Mouse (Mus musculus) kidney, postnatal 0 days (tissue): Measurements from ENCODE around the gene Insyn1. TPM values are rescaled to one million over a fixed set of nuclear protein-coding genes. Genes with fewer than 3 reads are reported as not detected.

Experiments used
- ATAC-seq: fragments of 200-750 bp; cut with Nextera tagmentation; replicated peaks from 2 replicates; pipeline ENCODE4 v1.8.0; 2017; ENCODE audit warnings: low read depth, moderate number of reproducible peaks, moderate TSS enrichment, moderate library complexity; ENCODE audit not compliant: low FRiP score
- DNase-seq: peaks from one replicate; pipeline ENCODE4 v3.0.0-alpha.2; 2016; ENCODE audit warnings: low spot score
- H3K27ac ChIP-seq: fragments of 300-500 bp; sonication (generic); 2 replicates; pipeline ENCODE4 v1.5.1; 2014; ENCODE audit warnings: mild to moderate bottlenecking
- H3K27me3 ChIP-seq: fragments of 300-500 bp; sonication (generic); 2 replicates; pipeline ENCODE4 v1.6.1; 2014; ENCODE audit warnings: low read length, mixed read lengths; ENCODE audit not compliant: insufficient read depth
- H3K36me3 ChIP-seq: fragments of 300-500 bp; sonication (generic); 2 replicates; pipeline ENCODE4 v1.6.1; 2014; ENCODE audit warnings: low read length, mixed read lengths; ENCODE audit not compliant: insufficient read depth
- H3K4me1 ChIP-seq: fragments of 300-500 bp; sonication (generic); replicated peaks from 2 replicates; pipeline ENCODE4 v1.6.1; 2014; ENCODE audit warnings: antibody characterized with exemption, low read length, mixed read lengths; ENCODE audit not compliant: insufficient read depth
- H3K4me2 ChIP-seq: fragments of 300-500 bp; sonication (generic); 2 replicates; pipeline ENCODE4 v1.6.1; 2014; ENCODE audit warnings: mild to moderate bottlenecking, low read length, moderate library complexity, mixed read lengths
- H3K4me3 ChIP-seq: fragments of 300-500 bp; sonication (generic); replicated peaks from 2 replicates; pipeline ENCODE4 v1.5.1; 2014; ENCODE audit warnings: low read depth, low read length
- H3K9ac ChIP-seq: fragments of 300-500 bp; sonication (generic); 2 replicates; pipeline ENCODE4 v1.6.1; 2014; ENCODE audit warnings: low read depth, low read length
- H3K9me3 ChIP-seq: fragments of 300-500 bp; sonication (generic); replicated peaks from 2 replicates; pipeline ENCODE4 v1.6.1; 2016; ENCODE audit warnings: low read length, inconsistent platforms, mixed read lengths
- CTCF ChIP-seq: IDR thresholded peaks from 2 replicates; pipeline ENCODE4 v1.5.1; 2016; ENCODE audit warnings: antibody characterized with exemption, low read depth, mild to moderate bottlenecking, moderate library complexity
- WGBS: fragments of 180-500 bp; shearing (Covaris S2); extraction: QIAGEN DNeasy Blood & Tissue Kit; methylation state at CpG from one replicate; pipeline ENCODE4 v1.1.7; 2014; 5-methylcytosine and 5-hydroxymethylcytosine counted together
- polyA plus RNA-seq: library from polyadenylated mRNA; unstranded; fragments of >200 nt; fragmentation: Nextera tagmentation; extraction: Ambion mirVana; gene quantifications from 2 replicates; pipeline ENCODE4 v1.2.1, GENCODE M21; 2015

Insyn1 gene
- polyA plus RNA-seq, 1 experiment from 2014 or later: 1.4 TPM

DNA sequence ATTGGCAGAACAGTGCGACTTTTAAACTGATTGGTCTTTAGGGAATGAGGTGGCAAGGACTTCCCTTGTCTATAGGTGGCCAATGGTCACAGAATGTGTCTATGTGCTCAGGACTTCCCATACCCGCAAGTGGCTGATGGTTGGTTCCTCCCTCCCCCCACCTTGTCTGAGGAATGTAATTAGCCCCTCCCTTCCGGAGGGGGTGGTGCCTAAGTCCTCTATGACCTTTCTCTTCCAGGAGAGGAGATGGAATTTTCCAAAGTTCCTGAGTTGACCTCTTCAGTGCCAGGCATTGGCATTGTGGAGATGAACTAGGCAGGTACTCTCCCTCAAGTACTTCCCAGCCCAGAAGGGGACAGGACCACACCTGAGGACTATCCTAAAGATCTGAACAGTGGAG is 33.5 kb upstream of the Insyn1 start:
- no peaks in the 10 kb centered on the region for H3K9me3 ChIP-seq
- no peak overlapping the region for H3K9ac ChIP-seq
- DNase-seq: no peak
- H3K27me3 ChIP-seq: no peaks in the 10 kb centered on the region
- H3K4me2 ChIP-seq: no peak overlapping the region
- H3K27ac ChIP-seq: no peak overlapping the region
- no peaks in the 10 kb centered on the region for H3K36me3 ChIP-seq
- no peak for TF ChIP-seq CTCF
- H3K4me3 ChIP-seq: no peak overlapping the region
- 42% methylated on average over 3 of the region's 3 CpGs for WGBS
- H3K4me1 ChIP-seq: peaks cover 3% of the 10 kb centered on the region; the same call in 1 of the 2 replicates
- ATAC-seq: no peak

DNA sequence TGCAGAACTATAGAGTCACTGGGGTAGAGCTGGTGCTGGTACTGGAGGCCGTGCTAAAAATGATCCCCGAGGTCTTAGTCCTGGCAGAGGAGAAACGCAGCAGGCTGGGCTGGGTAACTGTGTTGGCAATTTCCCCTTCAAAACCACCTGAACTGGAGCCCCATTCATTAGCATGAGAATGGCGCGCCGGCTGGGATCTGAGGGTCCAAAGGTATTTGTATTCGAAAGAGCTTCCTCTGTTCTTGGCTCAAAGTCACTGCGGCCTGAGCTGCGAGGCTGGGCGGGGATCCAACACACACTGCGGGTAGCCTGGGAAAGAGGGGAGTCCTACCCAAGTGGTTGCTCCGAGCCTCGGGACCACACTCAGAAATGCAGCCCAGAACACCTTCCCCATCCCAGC is 32.6 kb upstream of the Insyn1 start:
- ATAC-seq: no peak

DNA sequence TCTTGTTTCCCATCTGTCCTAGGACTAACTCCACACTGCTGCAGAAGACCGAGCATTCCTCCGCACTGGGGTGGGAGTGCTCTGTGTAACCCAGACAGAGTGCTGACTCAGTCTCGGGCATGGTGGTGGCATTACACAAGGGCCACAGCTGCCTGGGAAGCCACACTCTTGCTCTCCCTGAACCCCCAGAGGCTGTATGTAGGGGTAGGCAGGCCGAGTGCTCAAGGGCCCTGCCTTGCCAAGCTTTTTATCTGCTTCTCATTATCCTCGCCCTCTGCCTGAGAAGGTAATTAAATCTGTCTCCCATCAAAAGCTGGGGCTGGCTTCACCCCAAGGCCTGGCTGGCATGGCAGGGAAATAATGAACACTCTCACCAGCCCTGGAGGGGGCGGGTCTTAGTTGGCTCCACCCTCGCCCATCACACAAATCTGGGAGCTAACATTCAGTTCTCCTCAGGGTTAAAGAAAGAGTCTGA is 30.9 kb upstream of the Insyn1 start:
- H3K27ac ChIP-seq: no peak overlapping the region
- H3K4me1 ChIP-seq: peaks cover 3% of the 10 kb centered on the region; the same call in 1 of the 2 replicates
- H3K36me3 ChIP-seq: no peaks in the 10 kb centered on the region
- no peak for DNase-seq
- no peaks in the 10 kb centered on the region for H3K9me3 ChIP-seq
- H3K4me3 ChIP-seq: no peak overlapping the region
- no peak overlapping the region for H3K4me2 ChIP-seq
- no peak for ATAC-seq
- H3K27me3 ChIP-seq: no peaks in the 10 kb centered on the region
- H3K9ac ChIP-seq: no peak overlapping the region
- WGBS: 59% methylated on average over 7 of the region's 7 CpGs
- no peak for TF ChIP-seq CTCF

More for the DNA sequence above, 32.6 kb upstream of the Insyn1 start:
- no peak for DNase-seq
- no peak overlapping the region; the same call in 1 of the 2 replicates for H3K4me2 ChIP-seq
- no peaks in the 10 kb centered on the region for H3K9me3 ChIP-seq
- H3K27me3 ChIP-seq: no peaks in the 10 kb centered on the region
- no peak overlapping the region for H3K4me3 ChIP-seq
- no peak overlapping the region for H3K9ac ChIP-seq
- 20% methylated on average over 13 of the region's 13 CpGs for WGBS
- no peak for TF ChIP-seq CTCF
- H3K36me3 ChIP-seq: no peaks in the 10 kb centered on the region
- no peak overlapping the region for H3K27ac ChIP-seq
- peaks cover 3% of the 10 kb centered on the region; the same call in 1 of the 2 replicates for H3K4me1 ChIP-seq

DNA sequence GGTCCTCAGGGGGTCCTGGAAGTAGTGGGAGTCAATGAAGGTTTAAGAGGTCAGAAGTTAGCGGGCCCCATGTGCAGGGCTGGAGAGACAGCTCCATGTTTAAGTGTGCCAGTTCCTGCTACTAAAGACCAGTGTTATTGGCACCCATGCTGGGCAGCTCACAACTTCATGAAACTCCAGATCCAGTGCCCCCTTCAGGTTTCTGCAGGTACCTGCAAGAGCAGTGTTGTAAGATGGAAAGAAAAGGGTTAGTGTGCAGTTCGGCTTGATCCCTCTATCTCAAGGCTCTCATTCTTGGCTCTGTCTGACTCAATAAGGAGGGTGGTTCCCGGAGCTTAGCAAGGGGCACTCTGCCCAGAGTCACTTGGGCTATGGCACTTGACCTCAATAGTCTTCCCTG is 30.1 kb upstream of the Insyn1 start:
- ATAC-seq (no peak), DNase-seq (no peak)
- H3K36me3 ChIP-seq: no peaks in the 10 kb centered on the region
- H3K4me1 ChIP-seq: peaks cover 3% of the 10 kb centered on the region; the same call in 1 of the 2 replicates
- H3K27ac ChIP-seq: no peak overlapping the region
- no peak overlapping the region for H3K4me3 ChIP-seq
- H3K9me3 ChIP-seq: no peaks in the 10 kb centered on the region
- no peak overlapping the region for H3K9ac ChIP-seq
- H3K27me3 ChIP-seq: no peaks in the 10 kb centered on the region
- no peak overlapping the region for H3K4me2 ChIP-seq
- WGBS: 87% methylated on average over 3 of the region's 3 CpGs
- TF ChIP-seq CTCF: peak; percentile 40; the same call in 1 of the 2 replicates

DNA sequence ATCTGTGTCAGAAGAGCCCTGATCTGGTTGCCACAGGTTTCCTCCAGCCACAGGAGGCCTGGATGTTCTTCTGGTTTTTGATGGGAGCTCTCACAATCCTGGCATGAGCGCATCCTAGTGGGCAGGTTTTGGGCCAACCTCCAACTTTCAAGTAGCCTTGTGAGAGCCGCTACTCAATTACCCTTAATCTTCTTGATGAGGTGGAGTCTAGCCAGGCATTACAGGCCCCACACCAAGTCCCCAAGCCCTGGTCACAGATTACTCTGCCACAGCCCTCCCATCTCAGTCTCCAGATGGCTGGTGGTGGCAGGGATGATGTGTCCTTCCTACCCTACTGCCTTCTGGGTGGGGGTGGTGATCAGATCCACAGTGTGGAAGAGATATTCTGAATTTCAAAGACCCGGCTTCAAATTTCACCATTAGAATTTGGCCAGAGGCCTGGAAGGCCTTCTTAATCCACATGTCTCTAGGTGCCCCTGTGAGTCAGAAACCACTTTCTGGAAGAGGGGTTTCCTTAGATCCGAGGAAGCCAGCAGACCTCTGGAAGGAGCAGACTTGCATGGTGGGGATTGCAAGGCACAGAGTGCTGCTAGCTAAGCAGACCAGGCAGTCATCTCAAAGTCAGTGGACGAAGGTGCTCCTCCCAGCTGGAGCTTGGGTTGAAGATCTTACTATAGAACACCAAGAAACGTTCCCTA is 29.4 kb upstream of the Insyn1 start:
- Histone ChIP-seq H3K27ac (no peak overlapping the region), H3K9me3 (no peaks in the 10 kb centered on the region)
- no peak for DNase-seq

DNA sequence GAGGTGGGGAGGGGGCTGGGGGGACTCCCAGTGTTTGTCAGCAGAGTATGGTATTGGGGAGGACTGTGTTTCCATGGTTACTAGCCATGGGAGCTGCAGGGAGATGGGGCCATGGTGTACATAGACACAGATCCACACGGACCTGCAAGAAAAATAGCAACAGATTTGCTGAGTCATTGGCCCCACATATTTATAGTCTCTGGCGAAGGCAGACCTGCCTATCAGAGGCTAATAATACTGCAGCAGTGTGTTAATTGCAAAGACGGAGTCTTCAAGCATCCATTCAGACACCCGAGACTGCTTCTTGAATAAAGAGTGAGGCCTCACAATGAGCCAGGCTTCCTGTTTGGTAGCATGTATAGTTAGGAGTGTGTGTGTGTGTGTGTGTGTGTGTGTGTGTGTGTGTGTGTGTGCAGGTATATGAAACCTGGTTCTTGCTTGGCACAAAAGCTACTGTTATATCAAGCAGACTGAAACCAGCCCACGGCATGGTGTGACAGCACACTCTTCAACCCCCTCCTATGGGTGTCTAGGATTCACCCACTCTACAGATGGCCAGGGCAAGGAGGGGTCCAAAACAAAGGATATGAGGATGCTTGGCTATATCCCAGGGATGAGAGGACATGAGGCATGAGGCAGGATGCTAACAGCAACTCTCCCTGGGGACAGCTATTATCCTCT is 20.9 kb upstream of the Insyn1 start:
- no peaks in the 10 kb centered on the region for H3K36me3 ChIP-seq
- no peak overlapping the region for H3K4me2 ChIP-seq
- ATAC-seq (no peak), DNase-seq (no peak)
- no peak for TF ChIP-seq CTCF
- no peaks in the 10 kb centered on the region for H3K9me3 ChIP-seq
- no peaks in the 10 kb centered on the region for H3K4me1 ChIP-seq
- no peak overlapping the region for H3K27ac ChIP-seq
- 59% methylated on average over 5 of the region's 5 CpGs for WGBS
- H3K9ac ChIP-seq: no peak overlapping the region
- no peak overlapping the region for H3K4me3 ChIP-seq
- no peaks in the 10 kb centered on the region for H3K27me3 ChIP-seq

More for the DNA sequence above, 29.4 kb upstream of the Insyn1 start:
- no peak for TF ChIP-seq CTCF
- H3K4me1 ChIP-seq: peaks cover 3% of the 10 kb centered on the region; the same call in 1 of the 2 replicates
- no peak for ATAC-seq
- no peak overlapping the region for H3K4me3 ChIP-seq
- H3K9ac ChIP-seq: no peak overlapping the region
- no peaks in the 10 kb centered on the region for H3K27me3 ChIP-seq
- H3K36me3 ChIP-seq: no peaks in the 10 kb centered on the region
- 69% methylated on average over 6 of the region's 6 CpGs for WGBS
- no peak overlapping the region for H3K4me2 ChIP-seq
